Mouse (Mus musculus): ENCODE data around the gene Fgfr2.

DNA sequence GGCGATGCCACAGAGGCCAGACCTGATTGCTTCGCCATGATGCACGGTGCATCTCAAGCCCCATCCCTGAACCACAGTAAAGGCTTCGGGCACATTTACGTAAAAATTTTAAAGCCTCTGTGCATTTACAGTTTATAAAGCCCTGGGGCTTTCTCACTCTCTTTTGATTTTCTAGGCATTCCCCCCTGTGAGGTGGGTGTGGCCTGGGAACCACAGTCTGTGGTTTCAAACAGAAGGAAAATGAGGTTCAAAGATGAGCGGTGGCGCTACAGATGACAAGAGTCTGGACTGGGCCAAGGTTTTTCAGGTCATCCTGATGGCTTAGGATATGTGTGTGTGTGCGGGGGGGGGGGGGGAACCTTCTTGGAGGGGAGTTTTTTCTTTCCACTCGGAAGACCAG is 523.1 kb downstream of the Fgfr2 start:
- TF ChIP-seq ZNF384 (IDR thresholded peaks at IDR 0.05; ENCODE audit: low read depth, low read length) (no peak), MAFK (IDR thresholded peaks at IDR 0.05; ENCODE audit: insufficient read depth, low read depth, low read length) (no peak), ZC3H11A (IDR thresholded peaks at IDR 0.05; ENCODE audit: borderline replicate concordance, low read depth, low read length) (no peak), CHD2 (IDR thresholded peaks at IDR 0.05; ENCODE audit: low read depth, low read length) (no peak)
